Mouse (Mus musculus): ENCODE measurements around the gene Lin52.

DNA sequence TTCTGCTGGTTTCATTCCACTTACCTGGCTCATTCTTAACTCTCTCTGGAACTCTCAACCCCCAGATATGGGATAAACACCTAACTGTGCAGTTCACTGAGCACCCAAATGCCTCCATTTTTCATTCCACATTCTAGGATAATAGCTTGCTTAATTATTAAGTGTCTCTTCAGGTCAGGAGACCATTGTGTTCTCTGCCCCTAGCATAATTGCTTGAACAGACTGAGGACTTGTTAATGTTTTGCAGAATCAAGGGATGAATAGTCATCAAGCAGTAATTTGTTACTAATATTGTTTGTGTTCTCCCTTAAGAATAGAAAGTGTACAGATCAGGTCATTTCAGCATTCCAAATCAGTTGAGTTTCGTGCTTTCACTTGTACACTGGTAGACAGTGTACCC lies 3.8 kb upstream of the Lin52 start:
- TF ChIP-seq POLR2A (IDR thresholded peaks at IDR 0.05; ENCODE audit: insufficient read depth, low read depth, low read length) (no peak), CTCF (IDR thresholded peaks at IDR 0.05; ENCODE audit: insufficient read depth, low read depth, low read length) (no peak)
